Mouse (Mus musculus): ENCODE data around the gene Ak2.

GRCm38 (mm10) chr4:129003720-129004119, 12.0 kb downstream of the Ak2 start:
- TF ChIP-seq CTCF (IDR thresholded peaks at IDR 0.05; ENCODE audit: borderline replicate concordance, control insufficient read depth, extremely low read depth, insufficient read depth, low read length, poor library complexity) (no peak), POLR2A (IDR thresholded peaks at IDR 0.05; ENCODE audit: control insufficient read depth, extremely low read depth, insufficient read depth, low read length, poor library complexity) (no peak)
